ENCODE assay signal across 8 mouse cellular contexts in genomic region chr15:6707936-6708525, GRCm38 (mm10). TPM values are rescaled to one million over a fixed set of nuclear protein-coding genes. Genes with fewer than 3 reads are reported as not detected.
DNase-seq lines count a peak whose midpoint lies in the region; ATAC-seq and TF ChIP-seq lines count a peak whose summit lies in the region.

Gene Rictor (plus strand): TSS chr15:6708379.

- no peaks in the 10 kb centered on the region for H3K36me3 ChIP-seq in ES-E14 (ENCODE audit: control insufficient read depth, insufficient read depth, low read length, poor library complexity, severe bottlenecking)
- no peaks in the 10 kb centered on the region for H3K36me3 ChIP-seq in forebrain, embryonic 16.5 days (ENCODE audit: control insufficient read depth, insufficient read depth)

- DNase-seq in ES-E14 (ENCODE audit: low read depth, low spot score): peak; percentile 69
- peak; percentile 75 for DNase-seq in cerebellum, adult 11 months
- DNase-seq in heart, postnatal 4 days: peak; percentile 89
- peak; percentile 76 to 86 for DNase-seq in layer of hippocampus, postnatal 10 days (ENCODE audit: low spot score in 2 of 2)
- DNase-seq in lung, postnatal 10 days: peak; percentile 89
- DNase-seq in ovary, postnatal 14 days (ENCODE audit: low spot score): peak; percentile 65
- DNase-seq in thymus, postnatal 14 days: peak; percentile 91

- no peaks in the 10 kb centered on the region for H3K9me3 ChIP-seq in ES-E14 (ENCODE audit: control insufficient read depth, insufficient read depth, low read depth, low read length)
- H3K9me3 ChIP-seq in forebrain, embryonic 16.5 days (ENCODE audit: control insufficient read depth, low read length): no peaks in the 10 kb centered on the region

- no peaks in the 10 kb centered on the region for H3K27me3 ChIP-seq in forebrain, embryonic 16.5 days (replicated peaks; ENCODE audit: control insufficient read depth, insufficient read depth, low read length)

- 0% methylated on average over 57 of the region's 82 CpGs for WGBS in forebrain, embryonic 16.5 days

- H3K4me2 ChIP-seq in forebrain, embryonic 16.5 days (ENCODE audit: low read length): peak within 1 kb of the TSS; percentile 84

- in situ Hi-C loops in ES-E14 (cut with MboI; ENCODE audit: low sequenced_read_pairs in 2 of 2, unreplicated experiment in 2 of 2): no loop called here

- H3K9ac ChIP-seq in ES-E14 (ENCODE audit: insufficient read depth, low read depth, low read length, poor library complexity, severe bottlenecking): peak within 1 kb of the TSS; percentile 100
- H3K9ac ChIP-seq in forebrain, embryonic 16.5 days (replicated peaks; ENCODE audit: low read depth, low read length): peak within 1 kb of the TSS; percentile 96

- H3K4me3 ChIP-seq in ES-E14 (ENCODE audit: insufficient read depth in 1 of 2, low read depth in 1 of 2, low read length in 2 of 2, poor library complexity in 1 of 2, severe bottlenecking in 1 of 2): peak within 1 kb of the TSS; percentile 98 to 99
- peak within 1 kb of the TSS; percentile 92 for H3K4me3 ChIP-seq in forebrain, embryonic 16.5 days (replicated peaks; ENCODE audit: low read length)

- H3K4me1 ChIP-seq in ES-E14 (ENCODE audit: control insufficient read depth in 2 of 2, insufficient read depth in 2 of 2, low read length in 2 of 2, poor library complexity in 1 of 2): peaks cover 1 to 3% of the 10 kb centered on the region in 2 experiments; a peak in 1 of 4 replicates
- peaks cover 17% of the 10 kb centered on the region for H3K4me1 ChIP-seq in forebrain, embryonic 16.5 days (replicated peaks; ENCODE audit: control insufficient read depth, insufficient read depth, low read length)

- peak within 1 kb of the TSS; percentile 78 for H3K27ac ChIP-seq in ES-E14 (ENCODE audit: insufficient read depth, low read depth, low read length, poor library complexity, severe bottlenecking)
- H3K27ac ChIP-seq in forebrain, embryonic 16.5 days (ENCODE audit: low read length): peak within 1 kb of the TSS; percentile 94

- peak; percentile 87 for ATAC-seq in forebrain, embryonic 16.5 days

TF ChIP-seq in ES-E14, 5 proteins besides CTCF, POLR2A, EP300 and RAD21:
- no peak for TF ChIP-seq ZC3H11A (IDR thresholded peaks at IDR 0.05; ENCODE audit: borderline replicate concordance, low read depth, low read length)
- TF ChIP-seq CHD2 (IDR thresholded peaks at IDR 0.05; ENCODE audit: low read depth, low read length): peak; percentile 88
TF ChIP-seq in ES-E14: peak in this region for 1.

RNA-seq across cellular contexts. Expression of gene Rictor, which starts in this region (rescaled TPM):
- total RNA-seq in ES-E14 (2012; rRNA removed): 29.5 and 32.7 TPM in 2 replicates
- polyA plus RNA-seq in forebrain, embryonic 16.5 days (2015; fragmentation: Nextera tagmentation; extraction: Ambion mirVana): 61.6 and 67.3 TPM in 2 replicates
- total RNA-seq in heart, postnatal 4 days (2021): 10 to 100 TPM; 20.3 to 21.0 TPM
- total RNA-seq in layer of hippocampus, postnatal 10 days (2021): 10 to 100 TPM; 33.7 to 33.9 TPM

Comparison
In these comparisons a context has a peak if more than half of its experiments do, and no peak if none do; other contexts are left out.
1. Peak in every context shown above with its lines: DNase-seq, ATAC-seq, H3K4me3 ChIP-seq and H3K27ac ChIP-seq.